Mouse (Mus musculus) kidney, embryonic 15.5 days (tissue): ENCODE data around the gene Zfp92. TPM values are rescaled to one million over a fixed set of nuclear protein-coding genes. Genes with fewer than 3 reads are reported as not detected.

Experiments
- ATAC-seq: fragments of 200-750 bp; cut with Nextera tagmentation; replicated peaks from 2 replicates; pipeline ENCODE4 v1.8.0; 2017; ENCODE audit warnings: moderate TSS enrichment; ENCODE audit not compliant: low FRiP score
- H3K27ac ChIP-seq: fragments of 300-500 bp; sonication (generic); 2 replicates; pipeline ENCODE4 v1.5.1; 2015; ENCODE audit warnings: mild to moderate bottlenecking, inconsistent platforms
- H3K27me3 ChIP-seq: fragments of 300-500 bp; sonication (generic); 2 replicates; pipeline ENCODE4 v1.6.1; 2015; ENCODE audit warnings: inconsistent platforms
- H3K36me3 ChIP-seq: fragments of 300-500 bp; sonication (generic); 2 replicates; pipeline ENCODE4 v1.6.1; 2015; ENCODE audit warnings: inconsistent platforms
- H3K4me1 ChIP-seq: fragments of 300-500 bp; sonication (generic); 2 replicates; pipeline ENCODE4 v1.6.1; 2015; ENCODE audit warnings: inconsistent platforms
- H3K4me2 ChIP-seq: fragments of 300-500 bp; sonication (generic); 2 replicates; pipeline ENCODE4 v1.6.1; 2015; ENCODE audit warnings: moderate library complexity, mild to moderate bottlenecking, inconsistent platforms
- H3K4me3 ChIP-seq: fragments of 300-500 bp; sonication (generic); replicated peaks from 2 replicates; pipeline ENCODE4 v1.5.1; 2015; ENCODE audit warnings: mild to moderate bottlenecking, inconsistent platforms
- H3K9ac ChIP-seq: fragments of 300-500 bp; sonication (generic); 2 replicates; pipeline ENCODE4 v1.6.1; 2015; ENCODE audit warnings: mild to moderate bottlenecking, inconsistent platforms
- H3K9me3 ChIP-seq: fragments of 300-500 bp; sonication (generic); replicated peaks from 2 replicates; pipeline ENCODE4 v1.6.1; 2016; ENCODE audit warnings: inconsistent platforms
- WGBS: fragments of 180-500 bp; shearing (Covaris S2); methylation state at CpG from one replicate; pipeline ENCODE4 v1.1.7; 2015; ENCODE audit warnings: mixed read lengths; 5-methylcytosine and 5-hydroxymethylcytosine counted together
- polyA plus RNA-seq: library from polyadenylated mRNA; unstranded; fragments of >200 nt; fragmentation: Nextera tagmentation; extraction: Ambion mirVana; gene quantifications from 2 replicates; pipeline ENCODE4 v1.2.1, GENCODE M21; 2015

The Zfp92 gene
- polyA plus RNA-seq, 1 experiment from 2014 or later, result 0.06 TPM

DNA sequence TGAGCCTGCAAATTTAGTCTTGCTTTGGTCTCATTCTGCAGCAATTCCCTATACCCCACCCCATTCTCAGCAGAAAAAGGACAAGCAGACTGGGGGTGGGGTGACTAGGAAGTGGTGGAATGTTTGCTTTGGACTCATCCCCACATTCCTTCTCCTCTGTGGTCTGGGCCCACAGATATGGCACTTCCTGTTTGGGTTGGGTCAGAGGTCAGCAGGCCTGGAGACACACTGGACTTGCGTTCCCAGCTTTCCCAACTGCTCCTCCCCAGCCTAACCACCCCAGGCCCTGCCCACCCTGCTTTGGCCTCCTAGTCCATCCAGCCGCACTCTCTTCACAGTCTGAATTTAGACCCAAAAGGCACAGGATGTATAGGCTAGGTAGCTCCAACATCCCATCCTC lies 65.7 kb downstream of the Zfp92 start:
- peak; percentile 66 for ATAC-seq
- H3K4me3 ChIP-seq, result no peak overlapping the region
- H3K9ac ChIP-seq, result no peak overlapping the region
- no peaks in the 10 kb centered on the region for H3K9me3 ChIP-seq
- peaks cover 6% of the 10 kb centered on the region for H3K27me3 ChIP-seq
- 0 out of 2 replicates have a peak, but pooled peaks cover 16% of the 10 kb centered on the region for H3K4me1 ChIP-seq
- no peaks in the 10 kb centered on the region for H3K36me3 ChIP-seq
- H3K4me2 ChIP-seq, result 0 out of 2 replicates have a peak overlapping the region, but pooled peaks have one; percentile 4
- H3K27ac ChIP-seq, result peak overlapping the region; percentile 85
- WGBS, result 39% methylated on average over 2 of the region's 2 CpGs

DNA sequence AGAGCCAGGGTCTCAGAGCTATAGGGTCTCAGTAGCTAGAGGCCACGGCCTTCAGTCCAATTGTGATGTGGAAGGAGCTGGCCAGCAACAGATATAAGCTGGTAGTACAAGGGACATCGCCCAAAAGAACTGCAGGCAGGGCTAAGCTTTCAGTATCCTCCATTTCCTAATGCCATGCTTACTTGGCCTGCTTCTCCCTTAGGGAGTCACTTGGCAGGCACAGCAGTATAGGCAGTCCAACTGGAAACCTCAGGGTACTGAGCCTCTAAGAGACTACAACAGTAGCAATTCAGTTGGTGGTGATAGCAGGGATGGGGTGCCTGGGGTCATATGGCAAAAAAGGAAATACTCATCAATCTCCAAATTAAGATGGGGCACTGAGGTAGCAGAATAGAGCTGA lies 66.6 kb downstream of the Zfp92 start:
- Histone ChIP-seq H3K27ac (peak overlapping the region; percentile 85; the same call in 1 of the 2 replicates), H3K27me3 (peaks cover 6% of the 10 kb centered on the region), H3K4me3 (no peak overlapping the region), H3K4me1 (0 out of 2 replicates have a peak, but pooled peaks cover 16% of the 10 kb centered on the region), H3K9ac (no peak overlapping the region), H3K36me3 (no peaks in the 10 kb centered on the region), H3K4me2 (no peak overlapping the region), H3K9me3 (no peaks in the 10 kb centered on the region)
- no peak for ATAC-seq
- 74% methylated on average over 2 of the region's 2 CpGs for WGBS

Other genes with a start within 250 kb of the Zfp92 start
- not detected in 2 replicates for gene Spin2d, start 234.1 kb upstream of the Zfp92 start, polyA plus RNA-seq
- gene Xlr3b, start 218.9 kb upstream of the Zfp92 start, polyA plus RNA-seq, result 14.2 and 14.4 TPM in 2 replicates
- 0.81 and 1.00 TPM in 2 replicates for gene Xlr4b, start 196.8 kb upstream of the Zfp92 start, polyA plus RNA-seq
- gene F8a, start 182.8 kb upstream of the Zfp92 start, polyA plus RNA-seq, result 9.5 and 11.3 TPM in 2 replicates
- gene Xlr4c, start 168.0 kb upstream of the Zfp92 start, polyA plus RNA-seq, result 0.22 and 0.30 TPM in 2 replicates
- not detected in 2 replicates for gene Xlr3c, start 145.7 kb upstream of the Zfp92 start, polyA plus RNA-seq
- not detected in 2 replicates for gene Xlr5a, start 118.1 kb upstream of the Zfp92 start, polyA plus RNA-seq
- not detected in 2 replicates for gene Xlr5c, start 118.1 kb upstream of the Zfp92 start, polyA plus RNA-seq
- not detected in 2 replicates for gene Gm45015, start 74.3 kb upstream of the Zfp92 start, polyA plus RNA-seq
- 13.3 and 14.3 TPM in 2 replicates for gene Zfp275, start 68.5 kb upstream of the Zfp92 start, polyA plus RNA-seq
- not detected in 2 replicates for gene Gm18336, start 12.4 kb upstream of the Zfp92 start, polyA plus RNA-seq
- gene Trex2, start 24.2 kb downstream of the Zfp92 start, polyA plus RNA-seq, result 0.26 TPM in 1 of 2 replicates, not detected in the other
- gene Haus7, start 47.9 kb downstream of the Zfp92 start, polyA plus RNA-seq, result 66.0 and 71.5 TPM in 2 replicates
- 90.8 and 96.4 TPM in 2 replicates for gene Bgn, start 72.5 kb downstream of the Zfp92 start, polyA plus RNA-seq
- gene Atp2b3, start 92.0 kb downstream of the Zfp92 start, polyA plus RNA-seq, result 0.31 and 0.36 TPM in 2 replicates
- 27.9 and 29.3 TPM in 2 replicates for gene Dusp9, start 228.3 kb downstream of the Zfp92 start, polyA plus RNA-seq
- gene Pnck, start 249.0 kb downstream of the Zfp92 start, polyA plus RNA-seq, result 14.5 and 17.3 TPM in 2 replicates